Mouse (Mus musculus) testis, adult 2 months (tissue): Measurements from ENCODE around the gene Fgfbp1.

ENCODE experiments used
- CTCF ChIP-seq: fragments of 200-500 bp; IDR thresholded peaks from 2 replicates; pipeline ENCODE4 v1.5.1; 2012; ENCODE audit warnings: low read depth, mild to moderate bottlenecking, inconsistent platforms, low read length, moderate library complexity; ENCODE audit not compliant: control insufficient read depth, insufficient read depth, insufficient replicate concordance
- POLR2A ChIP-seq: fragments of 200-500 bp; IDR thresholded peaks from 2 replicates; pipeline ENCODE4 v1.6.1; 2012; ENCODE audit warnings: low read depth, mild to moderate bottlenecking, inconsistent platforms, low read length, moderate library complexity; ENCODE audit not compliant: control insufficient read depth

GRCm38 (mm10) chr5:43948748-43949275 lies 32.8 kb downstream of the Fgfbp1 start:
- TF ChIP-seq CTCF (no peak), POLR2A (no peak)
